Mouse (Mus musculus): Measurements from ENCODE around the gene Mettl23. TPM values are rescaled to one million over a fixed set of nuclear protein-coding genes. Genes with fewer than 3 reads are reported as not detected.

The Mettl23 gene
- polyA plus RNA-seq (2016; fragmentation: Nextera tagmentation; extraction: Ambion mirVana), result 63.7 and 64.0 TPM in 2 replicates

DNA sequence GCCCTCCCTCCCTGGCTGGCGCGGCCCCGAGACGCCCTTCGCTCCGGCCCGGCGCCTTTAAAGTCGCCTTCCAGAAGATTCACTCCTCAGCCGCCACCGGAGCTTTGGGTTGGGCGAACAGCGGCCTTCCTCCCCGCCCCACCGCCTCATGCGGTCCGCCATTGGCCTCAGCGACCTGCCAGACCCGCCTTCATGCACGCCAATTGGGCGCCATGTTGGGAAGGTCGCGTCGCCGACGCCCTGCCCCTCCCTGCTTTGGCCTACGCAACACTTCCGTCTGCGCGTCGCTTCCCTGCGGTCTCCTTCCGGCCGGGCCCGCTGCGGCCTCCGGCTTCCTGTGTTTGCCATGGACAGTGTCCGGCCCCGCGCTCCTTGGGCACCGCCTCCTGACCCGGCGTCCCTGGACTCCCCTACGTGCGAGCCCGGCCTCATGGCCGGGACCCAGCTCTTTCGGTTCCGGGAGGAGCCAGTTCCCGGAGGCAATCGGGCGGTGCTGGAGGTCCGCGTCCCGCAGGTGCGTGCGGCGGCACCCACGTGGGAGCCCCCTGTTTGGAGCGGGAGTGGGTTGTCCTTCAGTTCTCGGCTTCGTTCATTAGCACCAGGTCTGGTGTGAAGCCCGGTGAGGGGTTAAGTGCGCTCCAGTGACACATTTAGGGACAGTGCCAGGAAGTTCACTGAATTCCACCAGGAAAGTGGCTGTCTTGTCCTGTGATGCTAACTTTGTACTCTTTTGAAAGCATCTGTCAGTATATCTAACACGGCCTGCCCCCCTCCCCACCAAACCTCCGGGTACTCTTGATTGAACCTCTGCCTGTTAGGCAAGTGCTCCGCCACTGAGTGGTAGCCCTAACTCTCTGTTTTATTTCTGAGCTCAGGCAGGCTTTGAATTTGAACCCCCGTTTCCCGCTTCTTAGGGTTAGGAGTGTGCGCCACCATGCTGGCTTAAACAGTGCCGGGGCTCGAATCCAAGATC lies at the start of gene Mettl23, which contains the start of gene Jmjd6:
Gene Mettl23, plus strand, starts transcription at position 18 of the 973 bp plus-strand sequence.
Gene Jmjd6, minus strand, starts transcription at position 189 of the 973 bp plus-strand sequence.
- Histone ChIP-seq H3K27ac (peak within 1 kb of the TSS; percentile 95), H3K9me3 (no peaks in the 10 kb centered on the region), H3K27me3 (replicated peaks) (no peaks in the 10 kb centered on the region), H3K9ac (peak within 1 kb of the TSS; percentile 90), H3K36me3 (peaks cover 32% of the 10 kb centered on the region), H3K4me3 (peak within 1 kb of the TSS; percentile 74), H3K4me1 (peaks cover 39% of the 10 kb centered on the region), H3K4me2 (replicated peaks) (peak within 1 kb of the TSS; percentile 91)
- peak; percentile 95 for ATAC-seq (ENCODE audit: low FRiP score, low read depth)
- under 1% methylated on average over 72 of the region's 72 CpGs for WGBS

DNA sequence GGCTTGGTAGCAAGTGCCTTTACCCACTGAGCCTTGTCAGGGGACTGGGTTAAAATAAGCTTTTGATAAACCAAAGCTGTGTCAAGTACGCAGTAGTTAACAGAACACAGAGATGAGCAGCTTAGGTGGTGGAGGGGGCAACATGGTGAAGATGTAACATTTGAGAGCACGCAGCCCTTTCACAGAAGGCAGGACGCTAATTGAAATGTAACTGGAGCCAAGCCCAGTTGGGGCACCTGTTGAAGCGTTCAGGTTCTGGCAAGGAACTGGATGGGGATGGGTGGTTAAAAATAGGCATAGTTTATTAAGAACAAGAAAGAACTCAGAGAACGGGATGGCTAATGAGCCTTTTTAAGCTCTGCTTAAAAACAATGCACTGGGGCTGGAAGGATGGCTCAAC lies 43.7 kb upstream of the Mettl23 start:
- H3K4me1 ChIP-seq, result no peaks in the 10 kb centered on the region
- no peaks in the 10 kb centered on the region for H3K27me3 ChIP-seq (replicated peaks)
- H3K4me3 ChIP-seq, result no peak overlapping the region
- H3K27ac ChIP-seq, result no peak overlapping the region
- H3K9me3 ChIP-seq, result no peaks in the 10 kb centered on the region
- H3K4me2 ChIP-seq (replicated peaks), result no peak overlapping the region
- no peaks in the 10 kb centered on the region for H3K36me3 ChIP-seq
- no peak for ATAC-seq (ENCODE audit: low FRiP score, low read depth)
- H3K9ac ChIP-seq, result no peak overlapping the region
- WGBS, result 92% methylated on average over 5 of the region's 5 CpGs

DNA sequence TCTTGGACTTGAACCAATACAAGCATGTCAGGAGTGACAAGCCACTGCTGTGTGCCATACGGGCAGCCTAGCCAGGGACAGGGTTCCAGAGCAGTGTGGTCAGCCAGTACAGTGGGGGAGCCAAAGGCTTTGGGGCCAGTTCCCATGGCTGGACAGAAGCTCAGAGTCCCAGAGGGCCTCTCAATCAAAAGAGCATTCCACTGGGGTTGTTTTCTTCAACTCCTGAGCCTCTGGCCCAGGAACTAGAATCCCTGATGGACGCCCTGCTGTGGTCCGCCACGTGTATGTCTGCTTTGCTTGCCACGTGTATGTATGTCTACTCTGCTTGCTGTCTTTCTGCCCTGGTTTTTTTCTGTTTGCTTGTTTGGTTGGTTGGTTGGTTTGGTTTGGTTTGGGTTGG lies 42.0 kb upstream of the Mettl23 start:
- no peaks in the 10 kb centered on the region for H3K27me3 ChIP-seq (replicated peaks)
- no peaks in the 10 kb centered on the region for H3K4me1 ChIP-seq
- no peak for ATAC-seq (ENCODE audit: low FRiP score, low read depth)
- no peak overlapping the region for H3K4me2 ChIP-seq (replicated peaks)
- no peak overlapping the region for H3K9ac ChIP-seq
- no peak overlapping the region for H3K4me3 ChIP-seq
- H3K9me3 ChIP-seq, result no peaks in the 10 kb centered on the region
- no peaks in the 10 kb centered on the region for H3K36me3 ChIP-seq
- H3K27ac ChIP-seq, result no peak overlapping the region
- 73% methylated on average over 5 of the region's 5 CpGs for WGBS

DNA sequence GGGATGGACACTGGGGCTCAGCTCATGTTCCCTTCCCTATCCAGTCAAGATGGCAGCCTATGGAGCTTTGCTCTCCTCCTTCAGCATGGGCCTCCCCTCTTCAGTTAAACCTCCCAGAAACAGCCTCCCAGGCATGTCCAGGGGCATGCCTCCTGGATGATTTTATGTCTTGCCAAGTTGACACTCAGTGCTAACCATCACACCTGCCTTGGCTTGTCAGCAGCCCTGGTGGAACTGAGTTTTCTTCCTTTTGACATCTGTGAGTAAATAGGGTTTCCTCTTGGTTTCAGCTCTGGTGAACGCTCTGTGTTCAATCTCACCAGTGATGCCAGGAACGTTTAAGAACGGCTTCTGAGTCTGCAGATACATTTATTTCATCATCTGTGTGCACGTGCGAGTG lies 40.4 kb upstream of the Mettl23 start:
- H3K4me1 ChIP-seq, result no peaks in the 10 kb centered on the region
- H3K27me3 ChIP-seq (replicated peaks), result no peaks in the 10 kb centered on the region
- H3K36me3 ChIP-seq, result peaks cover 2% of the 10 kb centered on the region; the same call in 1 of the 2 replicates
- no peak overlapping the region for H3K9ac ChIP-seq
- no peak overlapping the region for H3K4me2 ChIP-seq (replicated peaks)
- 87% methylated on average over 5 of the region's 5 CpGs for WGBS
- no peaks in the 10 kb centered on the region for H3K9me3 ChIP-seq
- H3K4me3 ChIP-seq, result no peak overlapping the region
- no peak overlapping the region for H3K27ac ChIP-seq
- no peak for ATAC-seq (ENCODE audit: low FRiP score, low read depth)

DNA sequence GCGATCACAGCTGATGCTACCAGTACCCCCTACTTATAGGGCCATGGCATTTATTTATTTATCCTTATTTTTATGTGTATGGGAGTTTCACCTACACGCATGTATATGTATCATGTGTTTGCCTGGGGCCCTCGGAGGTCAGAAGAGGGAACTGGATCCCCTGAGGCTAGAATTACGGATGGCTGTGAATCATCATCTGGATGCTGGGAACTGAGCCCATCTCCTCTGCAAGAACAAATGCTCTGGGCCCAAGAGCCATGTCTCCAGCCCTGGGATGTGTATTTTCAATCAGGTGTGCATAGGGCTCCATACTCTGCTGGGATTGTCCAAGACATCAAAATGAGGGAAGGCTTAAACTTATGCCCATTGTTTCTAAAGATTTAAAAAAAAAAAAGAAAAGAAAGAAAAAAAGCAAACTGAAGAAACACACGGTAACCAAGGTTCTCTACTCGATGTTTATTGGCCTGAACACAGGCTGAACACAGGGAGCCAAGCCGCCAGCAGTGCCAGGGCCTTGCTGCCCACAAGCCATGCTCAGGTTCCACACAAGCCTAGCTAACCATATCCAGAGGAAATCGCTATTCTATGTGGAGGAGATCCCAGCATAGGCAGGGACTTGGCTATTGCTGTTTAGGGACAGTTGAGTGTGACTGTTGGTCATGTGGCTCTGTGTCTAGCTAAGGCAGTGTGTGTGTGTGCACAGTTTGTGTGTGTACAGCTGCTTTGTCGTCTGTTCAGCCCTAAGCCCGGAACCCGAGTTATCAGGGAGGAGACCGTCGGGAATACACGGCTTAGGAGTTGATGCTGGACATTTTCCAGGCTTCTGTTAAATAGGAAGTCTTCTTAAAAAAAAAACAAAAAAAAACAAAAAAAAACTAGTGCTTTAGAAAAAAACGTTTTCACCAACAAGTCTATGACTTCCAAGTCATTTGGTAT lies 36.7 kb upstream of the Mettl23 start:
- Histone ChIP-seq H3K4me2 (replicated peaks) (no peak overlapping the region), H3K4me1 (peaks cover 15% of the 10 kb centered on the region), H3K4me3 (no peak overlapping the region), H3K36me3 (peaks cover 8% of the 10 kb centered on the region), H3K9ac (no peak overlapping the region), H3K9me3 (no peaks in the 10 kb centered on the region), H3K27me3 (replicated peaks) (no peaks in the 10 kb centered on the region), H3K27ac (no peak overlapping the region)
- 85% methylated on average over 15 of the region's 15 CpGs for WGBS
- ATAC-seq (ENCODE audit: low FRiP score, low read depth), result no peak

DNA sequence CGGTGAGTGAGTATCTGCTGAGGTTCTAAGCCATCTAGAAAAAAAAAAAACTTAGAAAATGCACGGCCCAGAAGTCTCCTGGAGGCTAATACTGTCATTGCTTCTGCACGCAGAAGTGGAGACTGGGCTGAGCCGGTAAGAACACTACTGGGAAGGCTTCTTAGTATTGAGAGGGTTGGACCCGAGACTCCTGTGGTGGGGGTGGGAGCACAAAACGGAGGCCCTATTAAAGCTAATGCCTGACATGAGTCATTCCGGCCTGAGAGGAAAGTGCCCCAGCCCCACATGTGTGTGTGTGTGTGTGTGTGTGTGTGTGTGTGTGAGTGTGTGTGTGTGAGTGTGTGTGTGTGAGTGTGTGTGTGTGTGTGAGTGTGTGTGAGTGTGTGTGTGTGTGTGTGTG lies 36.0 kb upstream of the Mettl23 start:
- H3K9ac ChIP-seq, result no peak overlapping the region
- H3K9me3 ChIP-seq, result no peaks in the 10 kb centered on the region
- peaks cover 21% of the 10 kb centered on the region for H3K4me1 ChIP-seq
- H3K4me3 ChIP-seq, result no peak overlapping the region
- no peak for ATAC-seq (ENCODE audit: low FRiP score, low read depth)
- no peaks in the 10 kb centered on the region for H3K27me3 ChIP-seq (replicated peaks)
- 77% methylated on average over 7 of the region's 7 CpGs for WGBS
- H3K4me2 ChIP-seq (replicated peaks), result no peak overlapping the region
- H3K27ac ChIP-seq, result no peak overlapping the region
- peaks cover 8% of the 10 kb centered on the region for H3K36me3 ChIP-seq

DNA sequence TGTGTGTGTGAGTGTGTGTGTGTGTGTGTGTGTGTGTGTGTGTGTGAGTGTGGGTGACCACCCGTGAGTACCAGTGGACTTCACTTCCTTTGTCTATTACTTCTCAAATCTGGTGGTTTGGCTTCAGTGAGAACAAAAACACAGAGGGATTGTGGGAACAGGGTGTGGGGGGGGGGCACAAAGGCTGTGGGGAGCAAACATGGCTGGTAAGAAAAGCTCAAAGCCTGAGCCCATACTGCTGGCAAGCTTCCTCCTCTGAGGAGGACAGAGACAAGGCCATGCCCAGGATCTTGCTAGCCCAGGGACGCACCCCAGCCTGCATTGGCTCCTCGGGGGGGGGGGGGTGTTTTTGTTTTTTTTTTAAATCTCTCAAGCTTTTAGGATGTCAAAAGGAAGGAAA lies 35.6 kb upstream of the Mettl23 start:
- H3K4me3 ChIP-seq, result no peak overlapping the region
- H3K4me1 ChIP-seq, result peaks cover 25% of the 10 kb centered on the region
- H3K27me3 ChIP-seq (replicated peaks), result no peaks in the 10 kb centered on the region
- peaks cover 8% of the 10 kb centered on the region for H3K36me3 ChIP-seq
- H3K27ac ChIP-seq, result no peak overlapping the region
- H3K9ac ChIP-seq, result no peak overlapping the region
- no peaks in the 10 kb centered on the region for H3K9me3 ChIP-seq
- WGBS, result 81% methylated on average over 3 of the region's 3 CpGs
- no peak for ATAC-seq (ENCODE audit: low FRiP score, low read depth)
- H3K4me2 ChIP-seq (replicated peaks), result no peak overlapping the region

DNA sequence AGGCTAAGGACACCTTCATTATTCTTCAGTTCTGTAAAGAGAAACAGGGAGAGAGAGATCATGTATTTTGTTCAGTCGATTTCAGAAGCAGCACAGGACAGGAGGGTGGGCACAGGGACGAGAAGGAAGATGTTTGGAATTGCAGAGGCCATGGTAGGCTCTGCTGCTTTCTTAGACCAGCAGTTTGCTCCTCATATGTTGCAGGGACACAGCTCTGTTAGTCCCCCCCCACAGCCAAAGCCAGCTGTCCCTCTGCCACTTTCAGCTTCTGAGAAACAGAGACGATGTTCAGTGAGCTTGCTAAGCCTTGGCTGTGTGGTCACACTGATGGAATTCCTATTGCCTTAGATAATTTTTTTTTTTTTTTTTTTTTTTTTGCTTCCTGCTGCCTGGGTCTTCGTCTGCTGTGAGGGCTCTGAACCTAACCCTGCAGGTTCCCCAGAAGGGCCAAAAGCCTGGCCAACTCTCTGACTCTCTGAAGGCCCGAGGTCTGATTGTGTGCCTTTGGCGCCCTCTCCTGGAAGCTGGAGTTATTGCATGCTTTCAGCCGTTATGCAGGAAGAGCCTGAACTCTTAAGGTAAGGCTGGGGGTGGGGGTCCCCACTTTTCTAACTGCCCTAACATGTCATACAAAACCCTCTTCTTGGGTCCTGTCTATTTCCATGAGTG lies 35.0 kb upstream of the Mettl23 start:
- Histone ChIP-seq H3K36me3 (peaks cover 8% of the 10 kb centered on the region), H3K4me1 (peaks cover 31% of the 10 kb centered on the region), H3K9me3 (no peaks in the 10 kb centered on the region), H3K27me3 (replicated peaks) (no peaks in the 10 kb centered on the region), H3K27ac (0 out of 2 replicates have a peak overlapping the region, but pooled peaks have one; percentile 10), H3K4me3 (no peak overlapping the region), H3K4me2 (replicated peaks) (no peak overlapping the region), H3K9ac (no peak overlapping the region)
- WGBS, result 32% methylated on average over 7 of the region's 7 CpGs
- ATAC-seq (ENCODE audit: low FRiP score, low read depth), result no peak

DNA sequence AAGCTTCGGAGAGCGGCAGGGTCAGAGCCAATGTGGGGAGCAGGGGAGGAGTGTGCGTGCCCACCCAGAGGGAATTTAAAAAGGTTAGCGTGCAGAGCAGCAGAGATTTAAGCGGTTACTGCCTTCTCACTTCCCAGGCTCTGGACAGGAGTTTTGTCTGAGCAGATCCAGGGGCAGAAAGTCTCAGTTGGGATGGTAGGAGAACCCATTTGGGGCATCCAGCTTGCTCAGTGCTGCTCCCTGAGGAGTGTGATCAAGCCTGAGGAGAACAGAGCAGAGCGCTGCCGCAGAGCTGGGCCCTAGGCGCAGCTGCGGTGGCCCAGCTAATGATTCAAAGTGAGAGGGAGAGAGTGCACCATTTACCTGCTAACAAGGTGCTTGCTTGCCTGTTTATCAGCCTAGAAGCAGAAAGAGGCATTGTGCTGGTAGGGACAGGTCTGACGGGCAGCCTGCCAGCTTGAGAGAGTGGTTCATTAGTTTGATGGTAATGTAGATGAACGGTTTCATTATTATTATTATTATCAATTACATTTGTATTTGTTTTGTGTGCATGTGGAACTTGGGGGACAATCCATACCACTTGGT lies 34.2 kb upstream of the Mettl23 start:
- ATAC-seq (ENCODE audit: low FRiP score, low read depth), result no peak
- 74% methylated on average over 11 of the region's 11 CpGs for WGBS
- no peak overlapping the region for H3K4me2 ChIP-seq (replicated peaks)
- no peaks in the 10 kb centered on the region for H3K27me3 ChIP-seq (replicated peaks)
- H3K9ac ChIP-seq, result no peak overlapping the region
- 0 out of 2 replicates have a peak overlapping the region, but pooled peaks have one; percentile 10 for H3K27ac ChIP-seq
- H3K9me3 ChIP-seq, result no peaks in the 10 kb centered on the region
- no peak overlapping the region for H3K4me3 ChIP-seq
- H3K4me1 ChIP-seq, result peaks cover 39% of the 10 kb centered on the region
- H3K36me3 ChIP-seq, result peaks cover 8% of the 10 kb centered on the region

DNA sequence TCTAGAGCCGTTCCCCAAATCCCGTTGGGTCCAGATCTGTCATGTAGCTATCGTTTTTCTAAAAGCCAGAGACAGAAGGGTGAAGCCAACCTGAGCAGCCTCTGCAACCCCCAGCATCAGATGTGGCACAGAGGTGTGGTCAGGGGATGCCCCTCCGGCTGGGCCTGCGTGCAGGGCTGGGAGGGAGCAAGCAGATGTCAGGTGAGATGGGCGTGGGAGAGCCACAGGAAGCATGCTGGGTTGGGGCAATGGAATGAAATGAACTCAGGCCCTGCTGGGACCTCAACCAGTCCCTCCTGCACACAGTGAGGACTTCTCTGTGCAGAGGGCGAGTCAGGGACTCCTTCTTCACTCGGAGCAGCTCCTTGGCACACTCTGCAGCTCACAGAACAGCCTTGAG lies 33.6 kb upstream of the Mettl23 start:
- 84% methylated on average over 8 of the region's 8 CpGs for WGBS
- Histone ChIP-seq H3K27ac (no peak overlapping the region; the same call in 1 of the 2 replicates), H3K27me3 (replicated peaks) (no peaks in the 10 kb centered on the region), H3K9me3 (no peaks in the 10 kb centered on the region), H3K4me2 (replicated peaks) (no peak overlapping the region), H3K4me3 (no peak overlapping the region), H3K36me3 (peaks cover 8% of the 10 kb centered on the region), H3K4me1 (peaks cover 45% of the 10 kb centered on the region), H3K9ac (no peak overlapping the region)
- ATAC-seq (ENCODE audit: low FRiP score, low read depth), result no peak

DNA sequence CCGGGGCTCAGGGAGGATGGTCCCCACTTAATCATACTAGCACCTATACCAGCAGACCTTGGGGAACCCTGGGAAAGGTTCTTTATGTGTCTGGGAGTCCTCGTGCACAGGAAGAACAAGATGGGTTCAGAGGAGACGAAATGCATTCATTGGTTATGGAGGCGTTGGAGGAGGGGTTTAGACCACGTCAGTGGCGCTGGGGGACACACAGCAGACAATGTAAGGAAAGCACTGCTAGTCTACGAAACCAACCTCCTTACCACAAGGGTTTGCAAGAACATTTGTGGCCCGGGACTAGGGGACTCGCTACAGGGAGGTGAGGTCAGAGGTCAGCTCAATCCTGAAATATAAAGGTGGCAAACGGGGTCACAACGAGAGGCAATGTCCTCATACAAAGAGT lies 32.5 kb upstream of the Mettl23 start:
- H3K9ac ChIP-seq, result peak overlapping the region; percentile 56; the same call in 1 of the 2 replicates

More for the DNA sequence above, 32.5 kb upstream of the Mettl23 start:
- ATAC-seq (ENCODE audit: low FRiP score, low read depth), result no peak
- no peak overlapping the region for H3K4me3 ChIP-seq
- peaks cover 8% of the 10 kb centered on the region for H3K36me3 ChIP-seq
- 47% methylated on average over 11 of the region's 11 CpGs for WGBS
- no peaks in the 10 kb centered on the region for H3K27me3 ChIP-seq (replicated peaks)
- H3K4me2 ChIP-seq (replicated peaks), result peak overlapping the region; percentile 62
- peak overlapping the region; percentile 93 for H3K27ac ChIP-seq
- H3K9me3 ChIP-seq, result no peaks in the 10 kb centered on the region
- H3K4me1 ChIP-seq, result peaks cover 53% of the 10 kb centered on the region

All from neural tube, embryonic 12.5 days (tissue).